Mouse (Mus musculus) testis, adult 2 months (tissue): Measurements from ENCODE around the gene Gm21915.

ENCODE experiments used
- CTCF ChIP-seq: fragments of 200-500 bp; IDR thresholded peaks from 2 replicates; pipeline ENCODE4 v1.5.1; 2012; ENCODE audit warnings: low read depth, mild to moderate bottlenecking, inconsistent platforms, low read length, moderate library complexity; ENCODE audit not compliant: control insufficient read depth, insufficient read depth, insufficient replicate concordance
- POLR2A ChIP-seq: fragments of 200-500 bp; IDR thresholded peaks from 2 replicates; pipeline ENCODE4 v1.6.1; 2012; ENCODE audit warnings: low read depth, mild to moderate bottlenecking, inconsistent platforms, low read length, moderate library complexity; ENCODE audit not compliant: control insufficient read depth

DNA sequence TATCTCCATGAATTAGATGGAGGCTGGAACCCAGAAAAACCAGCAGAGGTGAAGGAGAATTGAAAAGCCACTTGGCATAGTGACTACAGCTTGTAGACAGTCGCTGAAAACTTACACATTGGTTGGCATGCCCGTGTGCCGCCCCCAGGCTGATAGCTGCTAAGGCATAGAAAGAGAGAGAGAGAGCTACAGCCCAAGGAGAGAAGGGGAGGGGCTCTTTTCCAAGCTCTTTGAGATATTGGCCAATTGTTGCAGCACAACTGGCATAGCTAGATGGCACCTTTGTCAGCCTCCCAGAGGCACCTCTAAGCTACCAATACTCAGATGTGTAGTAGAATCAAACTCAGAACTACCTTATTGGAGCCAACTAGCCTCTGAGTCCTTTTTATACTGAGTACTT, 17.1 kb downstream of the Gm21915 start:
- no peak for TF ChIP-seq CTCF
- TF ChIP-seq POLR2A = no peak
